ENCODE assay signal across 9 mouse cellular contexts in genomic region chr15:7397818-7398608, GRCm38 (mm10). TPM values are rescaled to one million over a fixed set of nuclear protein-coding genes. Genes with fewer than 3 reads are reported as not detected.
DNase-seq lines count a peak whose midpoint lies in the region; ATAC-seq and TF ChIP-seq lines count a peak whose summit lies in the region.
"Had no signal": no experiment of that assay in that cellular context is flagged by ENCODE, and none has a peak within 500 bp of the region (broad histone marks: within the 10 kb centered on the region; RNA-seq: fewer than 3 reads in every experiment).

TSS of gene Egflam (minus strand) at chr15:7398395.

- peak within 1 kb of the TSS; percentile 73 for H3K9ac ChIP-seq in lung, embryonic 14.5 days
- H3K9ac ChIP-seq in heart, embryonic 14.5 days (ENCODE audit: low read length), result peak within 1 kb of the TSS; percentile 74
- H3K9ac ChIP-seq in limb, embryonic 14.5 days (ENCODE audit: low read depth, low read length, severe bottlenecking), result peak within 1 kb of the TSS; percentile 56
- peak within 1 kb of the TSS; percentile 71 for H3K9ac ChIP-seq in neural tube, embryonic 11.5 days (ENCODE audit: low read length)

- H3K4me1 ChIP-seq in lung, embryonic 14.5 days (ENCODE audit: insufficient read depth), result peaks cover 6% of the 10 kb centered on the region; the same call in 1 of the 2 replicates
- peaks cover 23% of the 10 kb centered on the region for H3K4me1 ChIP-seq in embryonic facial prominence, embryonic 10.5 days
- H3K4me1 ChIP-seq in heart, embryonic 14.5 days (ENCODE audit: control insufficient read depth in 2 of 2, insufficient read depth in 2 of 2, low read length in 2 of 2), result peaks cover 5 to 9% of the 10 kb centered on the region in 2 experiments; a peak in 3 of 4 replicates
- peaks cover 16% of the 10 kb centered on the region for H3K4me1 ChIP-seq in limb, embryonic 14.5 days (ENCODE audit: control insufficient read depth, insufficient read depth, low read length)
- H3K4me1 ChIP-seq in neural tube, embryonic 11.5 days (ENCODE audit: control insufficient read depth, insufficient read depth, low read length), result peaks cover 4% of the 10 kb centered on the region; the same call in 1 of the 2 replicates

- peak; percentile 84 for ATAC-seq in lung, embryonic 14.5 days (ENCODE audit: insufficient read depth)
- peak; percentile 32 for ATAC-seq in heart, embryonic 14.5 days (ENCODE audit: insufficient number of reproducible peaks, insufficient read depth, low FRiP score, low read depth)
- ATAC-seq in limb, embryonic 14.5 days (ENCODE audit: low FRiP score, low read depth), result peak; percentile 78
- ATAC-seq in neural tube, embryonic 11.5 days (ENCODE audit: insufficient read depth, low FRiP score, low TSS enrichment), result peak; percentile 80

- peak within 1 kb of the TSS; percentile 58; the same call in 1 of the 2 replicates for H3K27ac ChIP-seq in lung, embryonic 14.5 days (ENCODE audit: low read depth)
- H3K27ac ChIP-seq in embryonic facial prominence, embryonic 10.5 days (replicated peaks), result peak within 1 kb of the TSS; percentile 89
- peak within 1 kb of the TSS in 1 of 2 experiments; percentile 42; a peak in 1 of 4 replicates for H3K27ac ChIP-seq in heart, embryonic 14.5 days (replicated peaks in 1 of 2; ENCODE audit: control insufficient read depth in 1 of 2, insufficient read depth in 1 of 2, low read depth in 2 of 2, low read length in 2 of 2)
- peak within 1 kb of the TSS; percentile 39 for H3K27ac ChIP-seq in limb, embryonic 14.5 days (replicated peaks; ENCODE audit: low read depth, low read length)
- H3K27ac ChIP-seq in neural tube, embryonic 11.5 days (ENCODE audit: low read depth, low read length), result peak within 1 kb of the TSS; percentile 23; the same call in 1 of the 2 replicates
- H3K27ac ChIP-seq: macrophage had no signal

- TF ChIP-seq CTCF in lung, embryonic 14.5 days (IDR thresholded peaks at IDR 0.05; ENCODE audit: low read depth), result no peak

- H3K36me3 ChIP-seq in lung, embryonic 14.5 days (ENCODE audit: insufficient read depth), result no peaks in the 10 kb centered on the region
- no peaks in the 10 kb centered on the region for H3K36me3 ChIP-seq in embryonic facial prominence, embryonic 10.5 days (replicated peaks)
- no peaks in the 10 kb centered on the region for H3K36me3 ChIP-seq in heart, embryonic 14.5 days (ENCODE audit: control insufficient read depth, insufficient read depth, low read length)
- no peaks in the 10 kb centered on the region for H3K36me3 ChIP-seq in limb, embryonic 14.5 days (ENCODE audit: control insufficient read depth, insufficient read depth, low read length)
- no peaks in the 10 kb centered on the region for H3K36me3 ChIP-seq in neural tube, embryonic 11.5 days (ENCODE audit: control insufficient read depth, insufficient read depth, low read length)

- WGBS in lung, embryonic 14.5 days, result under 1% methylated on average over 62 of the region's 62 CpGs
- under 1% methylated on average over 62 of the region's 62 CpGs for WGBS in embryonic facial prominence, embryonic 10.5 days
- WGBS in heart, embryonic 14.5 days, result under 1% methylated on average over 61 of the region's 62 CpGs
- WGBS in limb, embryonic 14.5 days, result under 1% methylated on average over 59 of the region's 62 CpGs
- under 1% methylated on average over 61 of the region's 62 CpGs for WGBS in neural tube, embryonic 11.5 days

- no peaks in the 10 kb centered on the region for H3K9me3 ChIP-seq in lung, embryonic 14.5 days (ENCODE audit: low read depth, low read length)
- H3K9me3 ChIP-seq in embryonic facial prominence, embryonic 10.5 days, result no peaks in the 10 kb centered on the region
- no peaks in the 10 kb centered on the region for H3K9me3 ChIP-seq in heart, embryonic 14.5 days (ENCODE audit: control insufficient read depth, low read length)
- H3K9me3 ChIP-seq in limb, embryonic 14.5 days (ENCODE audit: control insufficient read depth, low read length), result no peaks in the 10 kb centered on the region
- no peaks in the 10 kb centered on the region for H3K9me3 ChIP-seq in neural tube, embryonic 11.5 days (ENCODE audit: control insufficient read depth, low read length)

- DNase-seq in lung, embryonic 14.5 days, result peak; percentile 74
- DNase-seq in lung, postnatal 25 days (ENCODE audit: low spot score), result no peak
- peak; percentile 78 for DNase-seq in embryonic facial prominence, embryonic 10.5 days (ENCODE audit: low spot score)
- peak; percentile 35 for DNase-seq in limb, embryonic 14.5 days (ENCODE audit: low spot score)
- peak; percentile 71 for DNase-seq in neural tube, embryonic 11.5 days (ENCODE audit: low spot score)
- DNase-seq in cerebellum, adult 11 months, result no peak
- DNase-seq in spleen, postnatal 14 days (ENCODE audit: low spot score in 2 of 2), result no peak

- no peaks in the 10 kb centered on the region for H3K27me3 ChIP-seq in lung, embryonic 14.5 days (ENCODE audit: insufficient read depth, low read length)
- H3K27me3 ChIP-seq in embryonic facial prominence, embryonic 10.5 days (replicated peaks; ENCODE audit: low read depth, poor library complexity, severe bottlenecking), result peaks cover 32% of the 10 kb centered on the region
- no peaks in the 10 kb centered on the region; the same call in 1 of the 2 replicates for H3K27me3 ChIP-seq in heart, embryonic 14.5 days (ENCODE audit: control insufficient read depth, insufficient read depth, low read length)
- H3K27me3 ChIP-seq in limb, embryonic 14.5 days (ENCODE audit: control insufficient read depth, insufficient read depth, low read length), result 0 out of 2 replicates have a peak, but pooled peaks cover 5% of the 10 kb centered on the region
- no peaks in the 10 kb centered on the region for H3K27me3 ChIP-seq in neural tube, embryonic 11.5 days (ENCODE audit: control insufficient read depth, insufficient read depth, low read length)

- H3K4me2 ChIP-seq in lung, embryonic 14.5 days, result peak within 1 kb of the TSS; percentile 95
- peak within 1 kb of the TSS; percentile 99 for H3K4me2 ChIP-seq in heart, embryonic 14.5 days (ENCODE audit: low read length)
- H3K4me2 ChIP-seq in limb, embryonic 14.5 days (replicated peaks; ENCODE audit: low read depth, low read length, severe bottlenecking), result peak within 1 kb of the TSS; percentile 54
- H3K4me2 ChIP-seq in neural tube, embryonic 11.5 days (ENCODE audit: low read depth), result peak within 1 kb of the TSS; percentile 96

- TF ChIP-seq POLR2A in limb, embryonic 14.5 days (IDR thresholded peaks at IDR 0.05; ENCODE audit: borderline replicate concordance, extremely low read depth, insufficient read depth, insufficient read length), result no peak

- H3K4me3 ChIP-seq in lung, embryonic 14.5 days (ENCODE audit: low read depth, low read length), result peak within 1 kb of the TSS; percentile 61
- peak within 1 kb of the TSS; percentile 78 for H3K4me3 ChIP-seq in embryonic facial prominence, embryonic 10.5 days
- H3K4me3 ChIP-seq in heart, embryonic 14.5 days (ENCODE audit: control insufficient read depth in 1 of 2, insufficient read depth in 1 of 2, low read depth in 1 of 2, low read length in 2 of 2), result peak within 1 kb of the TSS; percentile 58 to 68
- peak within 1 kb of the TSS; percentile 48 for H3K4me3 ChIP-seq in limb, embryonic 14.5 days (replicated peaks; ENCODE audit: low read length)
- peak within 1 kb of the TSS; percentile 68 for H3K4me3 ChIP-seq in neural tube, embryonic 11.5 days (ENCODE audit: low read depth, low read length)

RNA-seq across cellular contexts. Expression of gene Egflam, which starts in this region (rescaled TPM):
- 17.7 and 18.0 TPM in 2 replicates for polyA plus RNA-seq in lung, embryonic 14.5 days (2014; fragmentation: Nextera tagmentation; extraction: Ambion mirVana)
- polyA plus RNA-seq in embryonic facial prominence, embryonic 10.5 days (2016; fragmentation: Nextera tagmentation; extraction: Ambion mirVana), result 11.8 and 12.7 TPM in 2 replicates
- 9.7 and 11.8 TPM in 2 replicates for polyA plus RNA-seq in heart, embryonic 14.5 days (2014; fragmentation: Nextera tagmentation; extraction: Ambion mirVana)
- polyA plus RNA-seq in limb, embryonic 14.5 days (2012; rRNA removed), result 12.3 and 13.7 TPM in 2 replicates
- 14.1 and 16.4 TPM in 2 replicates for polyA plus RNA-seq in limb, embryonic 14.5 days (2014; fragmentation: Nextera tagmentation; extraction: Ambion mirVana)
- polyA plus RNA-seq in neural tube, embryonic 11.5 days (2014; fragmentation: Nextera tagmentation; extraction: Ambion mirVana), result 14.6 and 15.5 TPM in 2 replicates
- polyA plus RNA-seq: macrophage had no signal

Comparison
In these comparisons a context has a peak if more than half of its experiments do, and no peak if none do; other contexts are left out.
1. DNase-seq: peak in lung, embryonic 14.5 days (single experiment), embryonic facial prominence, embryonic 10.5 days (single experiment), limb, embryonic 14.5 days (single experiment) and neural tube, embryonic 11.5 days (single experiment); none in lung, postnatal 25 days (single experiment), cerebellum, adult 11 months (single experiment) and spleen, postnatal 14 days (0 of 2).
2. ATAC-seq: peak in every context shown above with its lines; median percentile 84 in lung, embryonic 14.5 days; 80 in neural tube, embryonic 11.5 days; 78 in limb, embryonic 14.5 days; 32 in heart, embryonic 14.5 days.
3. Peak in every context shown above with its lines, with median percentiles within 50 percentile points of each other: H3K4me2 ChIP-seq, H3K4me3 ChIP-seq and H3K9ac ChIP-seq.